Mouse (Mus musculus) kidney, adult 2 months (tissue): ENCODE measurements around the gene Gm1113.

Experiments
- CTCF ChIP-seq: fragments of 200-500 bp; conservative IDR thresholded peaks from 2 replicates; pipeline ENCODE4 v1.5.1; 2011; ENCODE audit warnings: low read depth, mild to moderate bottlenecking, control low read depth, low read length, moderate library complexity, mixed read lengths; ENCODE audit not compliant: insufficient read depth, insufficient read length
- POLR2A ChIP-seq: fragments of 200-500 bp; IDR thresholded peaks from one replicate; pipeline ENCODE4 v1.6.1; 2011; ENCODE audit warnings: low read depth, low read length, control low read depth

- no peak for TF ChIP-seq POLR2A
- TF ChIP-seq CTCF: peak; percentile 85
These were observed 5.9 kb upstream of the Gm1113 start for GRCm38 (mm10) chr9:35523941-35524411.
